Mouse (Mus musculus): ENCODE measurements around the gene Erg. TPM values are rescaled to one million over a fixed set of nuclear protein-coding genes. Genes with fewer than 3 reads are reported as not detected.

Erg gene
- total RNA-seq, 1 experiment from 2014 or later: not detected

- ATAC-seq (replicated peaks; ENCODE audit: insufficient number of reproducible peaks, low FRiP score, low TSS enrichment, poor library complexity, severe bottlenecking): no peak
These were observed 241.4 kb downstream of the Erg start for GRCm38 (mm10) chr16:95344961-95345360.

- no peak for ATAC-seq (replicated peaks; ENCODE audit: insufficient number of reproducible peaks, low FRiP score, low TSS enrichment, poor library complexity, severe bottlenecking)
These were observed 244.4 kb downstream of the Erg start for GRCm38 (mm10) chr16:95342030-95342429.

- no peak for ATAC-seq (replicated peaks; ENCODE audit: insufficient number of reproducible peaks, low FRiP score, low TSS enrichment, poor library complexity, severe bottlenecking)
These were observed 245.3 kb downstream of the Erg start for GRCm38 (mm10) chr16:95340885-95341791.

GRCm38 (mm10) chr16:95332159-95332558 is 254.2 kb downstream of the Erg start:
- ATAC-seq (replicated peaks; ENCODE audit: insufficient number of reproducible peaks, low FRiP score, low TSS enrichment, poor library complexity, severe bottlenecking): no peak

- no peak for ATAC-seq (replicated peaks; ENCODE audit: insufficient number of reproducible peaks, low FRiP score, low TSS enrichment, poor library complexity, severe bottlenecking)
These were observed 264.3 kb downstream of the Erg start for GRCm38 (mm10) chr16:95321945-95322625.

Other genes starting within 250 kb of the Erg start
- gene Ets2, start 115.5 kb upstream of the Erg start, total RNA-seq (2017): 51.5 to 79.9 TPM (median 76.7 TPM) in 3 replicates